Mouse (Mus musculus): ENCODE results near the gene Fam213b.
A peak's percentile ranks its signal among the peaks of the same experiment; 100 is the strongest.

GRCm38 (mm10) chr4:154904185-154905071 is 5.5 kb upstream of the Fam213b start:
- TF ChIP-seq GATA1 (IDR thresholded peaks at IDR 0.05; ENCODE audit: low read length) (peak; percentile 100), TAL1 (IDR thresholded peaks at IDR 0.05; ENCODE audit: low read length) (no peak)
